Mouse (Mus musculus) ES-Bruce4 (cell line): ENCODE data around the gene 1700001J03Rik.

ENCODE experiments used
- CTCF ChIP-seq: IDR thresholded peaks from one replicate; pipeline ENCODE4 v1.8.1; 2011; ENCODE audit warnings: low read depth, low read length
- EP300 ChIP-seq: IDR thresholded peaks from 2 replicates; pipeline ENCODE4 v1.6.1; 2011; ENCODE audit warnings: low read depth, low read length; ENCODE audit not compliant: insufficient read depth
- POLR2A ChIP-seq: IDR thresholded peaks from one replicate; pipeline ENCODE4 v1.8.1; 2011; ENCODE audit warnings: low read length; ENCODE audit not compliant: insufficient read depth

- TF ChIP-seq CTCF (no peak), POLR2A (no peak), EP300 (no peak)
These were observed 8.3 kb upstream of the 1700001J03Rik start for GRCm38 (mm10) chr5:146193360-146193759.
